Mouse (Mus musculus) CH12.LX (cell line): Measurements from ENCODE around the gene Hoxa11.

Experiments
- CHD2 ChIP-seq: IDR thresholded peaks from 2 replicates; pipeline ENCODE4 v1.6.1; 2011; ENCODE audit warnings: low read length, improper control_type of control experiment
- CTCF ChIP-seq, 2 experiments: IDR thresholded peaks in 1 of 2; conservative IDR thresholded peaks in 1 of 2; 2 replicates each; pipeline ENCODE4 v1.5.1; 2011 to 2012; ENCODE audit warnings: low read depth in 2 of 2, low read length in 2 of 2, improper control_type of control experiment in 1 of 2, inconsistent platforms in 1 of 2, mild to moderate bottlenecking in 1 of 2, moderate library complexity in 1 of 2
- E2F4 ChIP-seq: IDR thresholded peaks from 2 replicates; pipeline ENCODE4 v1.6.1; 2011; ENCODE audit warnings: low read depth, low read length, improper control_type of control experiment; ENCODE audit not compliant: insufficient replicate concordance
- ETS1 ChIP-seq: conservative IDR thresholded peaks from 2 replicates; pipeline ENCODE4 v1.6.1; 2012; ENCODE audit warnings: low read depth, mild to moderate bottlenecking, inconsistent platforms, low read length, improper control_type of control experiment, moderate library complexity
- MAX ChIP-seq: IDR thresholded peaks from 2 replicates; pipeline ENCODE4 v1.6.1; 2011; ENCODE audit warnings: low read length, improper control_type of control experiment
- MYC ChIP-seq: IDR thresholded peaks from 2 replicates; pipeline ENCODE4 v1.6.1; 2011; ENCODE audit warnings: low read depth, mild to moderate bottlenecking, improper control_type of control experiment, low read length
- NRF1 ChIP-seq: IDR thresholded peaks from 2 replicates; pipeline ENCODE4 v1.6.1; 2014; ENCODE audit warnings: low read depth, mild to moderate bottlenecking, inconsistent platforms, low read length, improper control_type of control experiment, moderate library complexity
- POLR2A ChIP-seq: IDR thresholded peaks from 2 replicates; pipeline ENCODE4 v1.6.1; 2011; ENCODE audit warnings: low read depth, mild to moderate bottlenecking, improper control_type of control experiment, low read length
- UBTF ChIP-seq: IDR thresholded peaks from 2 replicates; pipeline ENCODE4 v1.6.1; 2012; ENCODE audit warnings: low read depth, mild to moderate bottlenecking, inconsistent platforms, low read length, improper control_type of control experiment, moderate library complexity
- USF2 ChIP-seq: conservative IDR thresholded peaks from 2 replicates; pipeline ENCODE4 v1.6.1; 2011; ENCODE audit warnings: low read depth, low read length, improper control_type of control experiment
- ZC3H11A ChIP-seq: IDR thresholded peaks from 2 replicates; pipeline ENCODE4 v1.6.1; 2012; ENCODE audit warnings: low read depth, mild to moderate bottlenecking, inconsistent platforms, low read length, improper control_type of control experiment

- TF ChIP-seq CTCF (conservative IDR thresholded peaks at IDR 0.05 in 1 of 2, IDR thresholded peaks at IDR 0.05 in 1 of 2; ENCODE audit: low read depth in 2 of 2, low read length in 2 of 2): no peak
- TF ChIP-seq MAX: no peak
- TF ChIP-seq CHD2: no peak
- no peak for TF ChIP-seq E2F4
- no peak for TF ChIP-seq ETS1
- no peak for TF ChIP-seq USF2
- no peak for TF ChIP-seq POLR2A
- no peak for TF ChIP-seq UBTF
- no peak for TF ChIP-seq ZC3H11A
- no peak for TF ChIP-seq MYC
- TF ChIP-seq NRF1: no peak
These were observed 20.6 kb downstream of the Hoxa11 start for GRCm38 (mm10) chr6:52224895-52225611.
